Mouse (Mus musculus) erythroblast, adult 5-6 weeks (primary cell): ENCODE results near the gene Trp53i13. TPM values are rescaled to one million over a fixed set of nuclear protein-coding genes. Genes with fewer than 3 reads are reported as not detected.
A peak's percentile ranks its signal among the peaks of the same experiment; 100 is the strongest.
"Not testable (repeated sequence)": the region's sequence is repeated elsewhere in the genome, so short reads cannot be mapped to it uniquely, and the experiment has no call there.

Experiments
- ATAC-seq: replicated peaks from 2 replicates; pipeline ENCODE4 v1.8.0; 2016; ENCODE audit warnings: moderate number of reproducible peaks, mild to moderate bottlenecking, moderate TSS enrichment, inconsistent platforms; ENCODE audit not compliant: poor library complexity, low FRiP score, severe bottlenecking
- total RNA-seq, 2 experiments: library from RNA; stranded (forward) in 1 of 2; stranded (reverse) in 1 of 2; fragments of 150-400 nt in 1 of 2; fragments of 200-764, 138-1000 nt in 1 of 2; gene quantifications; 2 replicates each; pipeline versions ENCODE4 v1.2.3 to v1.2.4; 2015 to 2017; ENCODE audit warnings: low replicate concordance in 2 of 2

Gene Trp53i13
- not detected in 2 replicates for total RNA-seq (2015; ENCODE audit: low replicate concordance)
- total RNA-seq (2017; ENCODE audit: low replicate concordance), result not detected in 2 replicates

GRCm38 (mm10) chr11:77515637-77516552, at the start of gene Trp53i13:
Gene Trp53i13 (minus strand): TSS chr11:77515980.
- no peak for ATAC-seq

- ATAC-seq, result no peak
Observed at GRCm38 (mm10) chr11:77545261-77545660, 29.5 kb upstream of the Trp53i13 start.

- no peak for ATAC-seq
Observed at GRCm38 (mm10) chr11:77532202-77532846, 16.5 kb upstream of the Trp53i13 start.

- no peak for ATAC-seq
Observed at GRCm38 (mm10) chr11:77530862-77531261, 15.1 kb upstream of the Trp53i13 start.

GRCm38 (mm10) chr11:77529644-77530043, 13.9 kb upstream of the Trp53i13 start:
- ATAC-seq, result no peak

- not testable (repeated sequence) for ATAC-seq
Observed at GRCm38 (mm10) chr11:77528420-77528819, 12.6 kb upstream of the Trp53i13 start.

- ATAC-seq, result no peak
Observed at GRCm38 (mm10) chr11:77525804-77526486, 10.2 kb upstream of the Trp53i13 start.

- no peak for ATAC-seq
Observed at GRCm38 (mm10) chr11:77520601-77521529, 5.1 kb upstream of the Trp53i13 start.

- no peak for ATAC-seq
Observed at GRCm38 (mm10) chr11:77519043-77519442, 3.3 kb upstream of the Trp53i13 start, which contains the start of gene Gm10392. Gene Gm10392 (minus strand): TSS chr11:77519198.

GRCm38 (mm10) chr11:77518051-77518798, 2.4 kb upstream of the Trp53i13 start:
- no peak for ATAC-seq

GRCm38 (mm10) chr11:77516553-77517425, 1.0 kb upstream of the Trp53i13 start:
- no peak for ATAC-seq

- peak; percentile 2; the same call in 1 of the 2 replicates for ATAC-seq
Observed at GRCm38 (mm10) chr11:77514832-77515636, 746 bp downstream of the Trp53i13 start, which contains the start of gene Abhd15. Gene Abhd15 (plus strand): TSS chr11:77515121.

- ATAC-seq, result peak; percentile 80
Observed at GRCm38 (mm10) chr11:77514281-77514831, 1.4 kb downstream of the Trp53i13 start.

- no peak for ATAC-seq
Observed at GRCm38 (mm10) chr11:77513811-77514170, 2.0 kb downstream of the Trp53i13 start.

- ATAC-seq, result peak; percentile 58
Observed at GRCm38 (mm10) chr11:77512891-77513810, 2.6 kb downstream of the Trp53i13 start.
